Mouse (Mus musculus): ENCODE data around the gene Rsu1.

Gene Rsu1

GRCm38 (mm10) chr2:13271165-13271957 lies at the start of gene Rsu1:
Gene Rsu1 (minus strand): TSS chr2:13271415.
- peak; percentile 100 for DNase-seq (ENCODE audit: low read depth, low spot score)

DNA sequence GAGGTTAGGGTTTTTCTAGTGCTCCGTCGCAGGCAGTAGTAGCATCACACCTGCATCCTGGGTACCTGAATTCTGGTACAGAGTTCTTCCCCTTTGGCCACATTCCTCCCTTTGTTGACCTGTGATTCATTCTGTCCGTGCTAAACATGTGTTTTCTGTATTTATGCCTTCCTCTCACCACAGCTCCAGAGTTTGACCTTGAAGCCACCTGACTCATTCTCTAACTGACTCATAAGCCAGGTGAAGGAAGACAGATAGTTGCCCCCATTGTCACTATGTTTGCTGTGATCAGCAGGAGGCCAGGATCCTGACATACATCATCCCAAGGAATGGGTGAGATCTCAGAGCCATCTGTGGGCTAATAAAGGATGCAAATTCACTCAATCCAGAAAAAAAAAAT lies 32.2 kb upstream of the Rsu1 start:
- no peak for DNase-seq (ENCODE audit: low read depth, low spot score)

DNA sequence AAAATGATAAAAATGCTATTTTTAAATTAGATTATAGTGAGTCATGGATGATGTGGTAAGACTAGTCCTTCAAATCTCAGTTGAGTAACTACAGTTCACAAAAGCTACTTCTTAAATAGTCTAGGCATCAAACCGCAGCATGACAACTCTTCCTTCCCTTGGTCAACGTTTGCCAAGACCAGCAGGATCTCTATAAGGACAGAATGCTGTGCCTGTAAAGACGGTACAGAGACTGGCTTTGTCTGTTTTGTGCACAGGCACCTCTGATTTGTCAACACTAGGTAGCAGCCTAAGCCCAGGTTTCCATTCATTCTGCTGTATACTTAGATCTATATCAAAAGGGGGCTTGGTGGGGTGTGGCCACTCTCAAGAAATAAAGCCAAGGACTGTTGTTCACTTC lies 27.8 kb upstream of the Rsu1 start:
- peak; percentile 44 for DNase-seq (ENCODE audit: low read depth, low spot score)

- DNase-seq (ENCODE audit: low read depth, low spot score) = no peak
These were observed 26.5 kb upstream of the Rsu1 start for GRCm38 (mm10) chr2:13297733-13298132.

DNA sequence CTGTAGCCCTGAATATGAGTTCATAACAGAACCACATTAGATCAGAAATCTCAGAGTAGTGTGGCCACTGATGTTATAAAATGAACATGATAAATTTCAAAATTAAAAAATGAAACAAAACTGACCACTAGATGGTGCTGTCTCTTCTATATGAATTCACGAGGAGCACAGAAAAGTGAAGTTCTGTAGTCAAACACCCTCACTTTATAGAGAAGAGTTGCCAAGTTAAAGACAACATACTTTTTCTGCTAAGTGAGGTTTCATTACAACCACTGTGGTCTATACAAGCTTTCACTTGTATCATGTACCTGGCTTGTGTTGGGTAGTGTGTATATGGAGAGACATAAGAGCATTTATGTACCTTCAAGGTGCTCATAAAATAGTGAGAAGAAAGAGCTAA lies 19.4 kb upstream of the Rsu1 start:
- DNase-seq (ENCODE audit: low read depth, low spot score) = peak; percentile 40

- DNase-seq (ENCODE audit: low read depth, low spot score) = no peak
These were observed 18.9 kb upstream of the Rsu1 start for GRCm38 (mm10) chr2:13290070-13290469.

GRCm38 (mm10) chr2:13278114-13278862 lies 7.1 kb upstream of the Rsu1 start:
- peak; percentile 39 for DNase-seq (ENCODE audit: low read depth, low spot score)

- DNase-seq (ENCODE audit: low read depth, low spot score) = peak; percentile 79
These were observed 4.7 kb upstream of the Rsu1 start for GRCm38 (mm10) chr2:13275874-13276273.

DNA sequence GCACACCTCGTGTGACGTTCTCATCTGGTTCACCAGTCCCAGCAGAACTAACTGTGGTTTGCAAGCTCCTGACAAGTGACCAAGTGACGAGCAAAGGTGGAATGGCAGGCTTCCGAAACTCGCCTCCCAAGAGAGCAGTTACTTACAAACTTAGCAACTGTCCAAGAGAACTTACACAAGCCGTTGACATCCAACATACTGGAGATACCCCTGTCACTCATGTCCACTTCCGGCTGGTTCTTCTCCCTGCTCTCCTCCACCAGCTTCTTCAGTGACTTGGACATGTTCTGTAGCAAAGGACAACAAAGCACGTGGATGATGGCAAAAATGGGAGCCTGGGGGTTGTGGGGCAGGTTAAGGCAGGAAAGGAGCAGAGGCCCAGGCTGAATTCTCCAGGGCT lies 479 bp downstream of the Rsu1 start:
- DNase-seq (ENCODE audit: low read depth, low spot score) = no peak

- DNase-seq (ENCODE audit: low read depth, low spot score) = no peak
These were observed 2.4 kb downstream of the Rsu1 start for GRCm38 (mm10) chr2:13268681-13269293.

DNA sequence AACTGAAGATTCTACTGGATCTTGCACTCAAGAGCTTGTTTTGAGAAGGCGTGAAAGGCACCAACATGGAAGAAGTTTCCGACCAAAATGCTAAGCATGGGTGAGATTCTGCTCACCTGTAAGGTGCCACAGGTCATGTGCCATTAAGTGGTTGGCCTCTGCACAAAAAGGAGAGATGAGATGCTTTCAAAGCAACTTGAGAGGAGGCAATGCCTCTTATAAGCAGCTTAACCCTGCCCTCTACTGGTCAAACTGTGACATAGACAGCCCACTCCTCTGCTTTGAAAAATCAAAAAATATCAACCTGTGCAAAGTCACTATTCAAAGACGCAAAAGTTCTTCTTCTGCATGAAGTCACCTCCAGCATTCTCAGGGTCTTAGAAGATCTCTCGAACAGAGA lies 6.3 kb downstream of the Rsu1 start:
- peak; percentile 71 for DNase-seq (ENCODE audit: low read depth, low spot score)

DNA sequence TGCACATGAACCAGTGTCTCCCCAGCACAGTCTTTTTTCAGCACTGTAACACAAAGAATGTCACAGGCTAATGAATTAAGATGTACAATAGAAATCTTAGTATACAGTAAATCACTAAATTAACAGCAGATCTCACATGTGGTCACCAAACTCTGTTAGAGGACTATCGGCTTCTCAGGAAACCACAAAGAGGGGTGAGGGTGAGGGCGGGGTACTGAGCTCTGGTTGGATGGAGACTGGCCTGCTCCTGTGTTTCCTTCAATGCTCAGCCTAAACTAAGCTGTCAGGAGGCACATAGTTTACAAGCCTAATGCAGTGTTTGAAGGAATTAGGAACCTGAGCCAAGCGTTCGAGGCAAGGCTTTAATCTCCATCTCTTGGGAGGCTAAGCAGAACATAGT lies 8.1 kb downstream of the Rsu1 start:
- no peak for DNase-seq (ENCODE audit: low read depth, low spot score)

DNA sequence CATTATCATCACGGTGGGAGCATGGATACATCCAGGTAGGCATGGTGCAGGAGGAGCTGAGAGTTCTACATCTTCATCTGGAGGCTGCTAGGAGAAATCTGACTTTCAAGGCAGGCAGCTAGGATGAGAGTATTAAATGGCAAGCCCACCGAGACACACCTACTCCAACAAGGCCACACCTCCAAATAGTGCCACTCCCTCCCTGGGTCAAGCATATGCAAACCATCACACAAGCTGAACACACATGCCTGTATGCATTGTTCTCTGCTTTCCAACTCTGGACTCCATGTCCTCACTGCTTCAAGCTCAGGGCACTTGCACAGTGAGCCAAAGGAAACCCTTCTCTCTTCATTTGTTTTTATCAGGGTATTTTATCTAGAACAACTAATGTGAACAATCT lies 12.6 kb downstream of the Rsu1 start:
- DNase-seq (ENCODE audit: low read depth, low spot score) = peak; percentile 65

DNA sequence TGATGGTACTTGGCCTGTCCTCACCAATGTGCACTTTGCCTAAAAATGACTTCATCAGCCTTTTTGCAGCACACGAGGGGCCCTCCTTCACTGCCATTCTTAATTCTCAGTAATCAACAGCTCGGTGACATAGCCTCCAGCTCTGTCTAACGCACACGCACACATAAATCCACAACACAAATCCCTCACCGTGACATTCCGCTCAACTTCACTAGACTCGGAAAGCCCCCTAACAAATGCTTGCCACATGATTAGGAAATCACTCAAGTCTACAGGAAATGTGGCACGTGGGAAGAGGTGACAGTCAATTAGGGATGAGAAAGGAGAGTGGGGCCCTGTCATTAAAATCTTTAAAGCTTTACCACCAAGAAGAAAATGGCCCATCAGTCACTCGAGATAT lies 30.5 kb downstream of the Rsu1 start:
- no peak for DNase-seq (ENCODE audit: low read depth, low spot score)

GRCm38 (mm10) chr2:13237140-13237901 lies 33.9 kb downstream of the Rsu1 start:
- DNase-seq (ENCODE audit: low read depth, low spot score) = peak; percentile 60

DNA sequence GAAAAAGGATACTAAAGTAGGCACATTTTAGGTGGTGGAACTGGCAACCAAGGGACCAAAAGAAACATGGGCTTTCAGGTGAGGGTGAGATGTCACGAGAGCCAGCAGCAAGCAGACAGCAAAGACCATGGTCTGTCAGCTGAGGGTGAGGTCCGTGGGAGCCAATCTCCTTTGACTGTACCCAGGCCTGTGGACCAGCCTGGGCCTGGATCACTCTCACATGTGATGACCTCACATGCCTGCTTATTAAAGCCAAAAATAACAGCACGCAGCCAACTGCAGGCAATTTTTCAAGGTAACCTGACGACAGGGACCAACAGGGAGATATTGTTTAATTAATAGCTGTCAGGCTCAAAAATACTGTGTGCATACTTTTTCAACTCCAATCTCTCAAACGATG lies 35.5 kb downstream of the Rsu1 start:
- DNase-seq (ENCODE audit: low read depth, low spot score) = no peak

DNA sequence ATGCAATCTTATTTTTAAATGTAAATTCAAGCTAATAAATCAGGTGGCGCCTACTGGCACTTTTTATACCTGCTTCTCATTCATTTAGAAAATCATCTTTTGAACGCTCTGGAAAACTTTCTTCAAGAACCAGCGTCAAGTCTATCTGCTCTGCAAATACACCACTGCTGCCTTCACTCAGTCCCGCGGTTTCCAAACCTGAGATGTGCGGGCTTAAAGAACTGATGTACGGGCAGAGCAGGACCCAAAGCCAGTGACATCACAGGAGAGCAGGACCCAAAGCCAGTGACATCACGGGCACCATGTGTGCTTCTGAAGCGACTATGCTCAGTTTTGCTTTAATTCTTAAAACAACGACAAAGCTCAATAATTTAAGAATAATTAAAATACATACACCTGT lies 36.4 kb downstream of the Rsu1 start:
- DNase-seq (ENCODE audit: low read depth, low spot score) = no peak

DNA sequence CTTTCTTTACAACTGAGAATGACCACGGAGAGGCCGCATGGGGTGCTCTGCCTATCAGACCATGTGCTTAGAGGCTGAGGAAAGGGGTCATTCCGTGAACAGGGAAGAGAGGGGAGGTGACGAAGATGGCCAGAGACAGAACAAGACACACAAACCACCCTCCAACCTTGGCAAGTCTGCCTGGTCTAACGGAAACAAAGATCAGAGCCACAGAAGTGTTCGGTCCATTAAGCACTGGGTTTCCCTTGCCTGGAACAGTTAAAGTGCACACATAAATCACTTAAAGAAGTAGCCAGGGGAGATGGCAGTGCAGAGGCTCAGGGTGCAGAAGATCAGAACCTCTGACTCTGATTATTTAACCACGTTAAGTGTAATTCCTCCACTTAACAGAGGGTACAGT lies 37.3 kb downstream of the Rsu1 start:
- DNase-seq (ENCODE audit: low read depth, low spot score) = no peak

GRCm38 (mm10) chr2:13233254-13233835 lies 37.9 kb downstream of the Rsu1 start:
- DNase-seq (ENCODE audit: low read depth, low spot score) = no peak

DNA sequence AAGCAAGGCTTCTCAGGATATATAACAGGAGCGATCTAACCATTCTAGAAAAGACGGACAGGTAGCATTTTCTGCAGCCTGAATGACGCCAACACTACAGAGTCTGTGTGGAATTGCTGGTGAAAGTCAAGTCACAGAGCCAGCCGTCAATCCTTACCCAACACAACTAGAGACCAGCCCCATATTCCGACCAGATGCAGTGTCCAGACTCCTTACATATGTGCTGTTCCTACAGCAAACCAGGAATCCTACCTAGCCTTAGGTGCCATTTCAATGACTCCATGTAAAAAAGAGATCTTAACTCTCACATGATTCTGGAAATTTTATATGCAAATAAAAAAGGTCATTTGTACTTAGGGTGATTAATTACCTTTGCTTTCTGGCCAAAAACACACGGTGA lies 38.9 kb downstream of the Rsu1 start:
- DNase-seq (ENCODE audit: low read depth, low spot score) = no peak

DNA sequence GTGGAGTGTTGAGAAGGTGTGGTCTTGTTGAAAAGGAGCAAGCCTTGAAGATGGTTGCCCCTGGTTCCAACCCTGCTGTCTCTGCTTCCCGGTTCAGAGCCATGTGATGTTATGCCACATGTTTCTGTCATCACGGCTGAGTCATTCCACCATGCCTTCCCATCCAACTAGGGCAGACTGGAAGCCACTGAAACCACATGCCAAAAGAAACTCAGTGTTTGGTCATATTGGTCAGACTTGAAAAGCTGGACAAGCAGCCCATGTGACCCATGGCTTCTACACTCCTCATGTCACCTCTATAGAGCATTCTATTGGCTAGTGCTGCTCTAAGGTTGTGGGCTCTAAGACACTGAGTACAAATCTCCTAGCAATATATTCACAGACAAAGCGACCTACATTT lies 41.5 kb downstream of the Rsu1 start:
- DNase-seq (ENCODE audit: low read depth, low spot score) = no peak

- no peak for DNase-seq (ENCODE audit: low read depth, low spot score)
These were observed 45.2 kb downstream of the Rsu1 start for GRCm38 (mm10) chr2:13226031-13226430.
